Mouse (Mus musculus) myocyte (in vitro differentiated cells): Measurements from ENCODE around the gene Fam167b. TPM values are rescaled to one million over a fixed set of nuclear protein-coding genes. Genes with fewer than 3 reads are reported as not detected.
"Not testable (repeated sequence)": the region's sequence is repeated elsewhere in the genome, so short reads cannot be mapped to it uniquely, and the experiment has no call there.

Experiments
- H3K27me3 ChIP-seq: one replicate; pipeline ENCODE4 v1.6.1; 2011; ENCODE audit not compliant: control insufficient read depth, insufficient read depth, insufficient read length
- H3K36me3 ChIP-seq: one replicate; pipeline ENCODE4 v1.6.1; 2011; ENCODE audit not compliant: control insufficient read depth, insufficient read depth
- H3K4me2 ChIP-seq: one replicate; pipeline ENCODE4 v1.6.1; 2011; ENCODE audit warnings: low read depth, control low read depth
- H3K4me3 ChIP-seq: one replicate; pipeline ENCODE4 v1.5.1; 2011; ENCODE audit warnings: mild to moderate bottlenecking, control low read depth, moderate library complexity
- H3K79me2 ChIP-seq: one replicate; pipeline ENCODE4 v1.6.1; 2011; ENCODE audit not compliant: control insufficient read depth, insufficient read depth
- H3ac ChIP-seq: one replicate; pipeline ENCODE4 v1.6.1; 2011; ENCODE audit not compliant: control insufficient read depth, insufficient read length
- CEBPB ChIP-seq: IDR thresholded peaks from 2 replicates; pipeline ENCODE4 v1.6.1; 2011; ENCODE audit warnings: mild to moderate bottlenecking, moderate library complexity; ENCODE audit not compliant: poor library complexity, insufficient read depth, severe bottlenecking
- E2F4 ChIP-seq: IDR thresholded peaks from one replicate; pipeline ENCODE4 v1.6.1; 2011; ENCODE audit warnings: mild to moderate bottlenecking, control low read depth, moderate library complexity; ENCODE audit not compliant: insufficient read depth
- MAX ChIP-seq: IDR thresholded peaks from one replicate; pipeline ENCODE4 v1.6.1; 2011; ENCODE audit warnings: low read depth, mild to moderate bottlenecking, control low read depth
- MYOD1 ChIP-seq, 3 experiments: IDR thresholded peaks; one replicate each; pipeline ENCODE4 v1.6.1; 2011; ENCODE audit warnings: control low read depth in 2 of 3, low read depth in 2 of 3, mild to moderate bottlenecking in 2 of 3, moderate library complexity in 1 of 3; ENCODE audit not compliant: insufficient read length in 2 of 3, control insufficient read depth in 1 of 3
- MYOG ChIP-seq, 3 experiments: IDR thresholded peaks; one replicate each; pipeline ENCODE4 v1.6.1; 2011; ENCODE audit warnings: control low read depth in 2 of 3, low read depth in 2 of 3, mild to moderate bottlenecking in 2 of 3; ENCODE audit not compliant: insufficient read length in 2 of 3, control insufficient read depth in 1 of 3, insufficient read depth in 1 of 3
- POLR2A ChIP-seq: IDR thresholded peaks from one replicate; pipeline ENCODE4 v1.6.1; 2011; ENCODE audit warnings: low read depth, mild to moderate bottlenecking, control low read depth, moderate library complexity; ENCODE audit not compliant: insufficient read length
- POLR2AphosphoS2 ChIP-seq: IDR thresholded peaks from one replicate; pipeline ENCODE4 v1.6.1; 2011; ENCODE audit warnings: low read depth, control low read depth; ENCODE audit not compliant: insufficient read length
- REST ChIP-seq: IDR thresholded peaks from one replicate; pipeline ENCODE4 v1.6.1; 2011; ENCODE audit warnings: mild to moderate bottlenecking, control low read depth, moderate library complexity; ENCODE audit not compliant: insufficient read depth, insufficient read length
- SRF ChIP-seq: IDR thresholded peaks from one replicate; pipeline ENCODE4 v1.6.1; 2011; ENCODE audit warnings: low read depth; ENCODE audit not compliant: control insufficient read depth, insufficient read length
- TCF12 ChIP-seq: IDR thresholded peaks from one replicate; pipeline ENCODE4 v1.6.1; 2011; ENCODE audit warnings: mild to moderate bottlenecking, control low read depth; ENCODE audit not compliant: poor library complexity, insufficient read depth, severe bottlenecking
- TCF3 ChIP-seq: IDR thresholded peaks from one replicate; pipeline ENCODE4 v1.6.1; 2011; ENCODE audit warnings: low read depth, control low read depth; ENCODE audit not compliant: insufficient read length
- USF1 ChIP-seq: IDR thresholded peaks from one replicate; pipeline ENCODE4 v1.6.1; 2011; ENCODE audit warnings: low read depth, mild to moderate bottlenecking, control low read depth, moderate library complexity
- polyA plus RNA-seq: library from polyadenylated mRNA; unstranded; fragments of >200 nt; fragmentation: generic; extraction: Trizol; gene quantifications from one replicate; pipeline ENCODE4 v1.2.1, GENCODE M21; 2012; ENCODE audit warnings: missing spikeins

The Fam167b gene
- polyA plus RNA-seq, 1 experiment, result 0.10 TPM

DNA sequence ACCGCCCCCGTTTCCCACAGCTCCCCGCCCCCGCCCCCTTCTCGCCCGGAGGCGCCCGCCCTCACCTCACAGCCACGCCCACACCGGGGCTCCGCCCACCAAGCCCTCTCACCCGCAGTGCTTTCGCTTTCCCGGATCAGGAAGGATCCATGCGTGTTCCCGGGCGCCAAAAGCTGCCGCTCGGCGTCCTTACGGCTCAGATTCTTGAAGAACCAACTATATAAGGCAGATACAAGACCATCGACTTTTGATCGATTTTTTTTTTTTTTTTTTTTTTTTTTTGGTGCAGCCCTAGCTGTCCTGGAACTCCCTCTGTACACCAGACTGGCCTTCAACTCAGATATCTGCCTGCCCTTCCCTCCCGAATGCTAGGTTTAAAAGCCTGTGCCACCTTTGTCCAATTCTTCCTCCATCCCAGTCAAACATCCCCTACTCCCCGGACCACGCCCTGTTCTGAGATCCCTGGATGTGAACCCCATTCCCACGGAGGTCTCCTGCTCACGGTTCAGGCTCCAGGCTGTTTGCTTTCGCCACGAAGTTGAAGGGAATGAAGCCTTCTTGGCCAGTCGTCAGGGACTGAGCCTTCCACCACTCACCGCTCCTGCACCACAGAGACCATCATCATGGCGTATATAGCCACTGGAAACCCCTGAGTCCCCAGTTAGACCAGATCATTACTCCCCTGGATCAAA, 21.7 kb downstream of the Fam167b start:
- Histone ChIP-seq H3K4me3 (peak overlapping the region; percentile 50), H3K27me3 (no peaks in the 10 kb centered on the region), H3K36me3 (no peaks in the 10 kb centered on the region), H3ac (no peak overlapping the region), H3K4me2 (peak overlapping the region; percentile 87), H3K79me2 (no peaks in the 10 kb centered on the region)
- TF ChIP-seq TCF12, result no peak
- peak; percentile 81 for TF ChIP-seq POLR2A
- TF ChIP-seq POLR2AphosphoS2, result peak; percentile 83

DNA sequence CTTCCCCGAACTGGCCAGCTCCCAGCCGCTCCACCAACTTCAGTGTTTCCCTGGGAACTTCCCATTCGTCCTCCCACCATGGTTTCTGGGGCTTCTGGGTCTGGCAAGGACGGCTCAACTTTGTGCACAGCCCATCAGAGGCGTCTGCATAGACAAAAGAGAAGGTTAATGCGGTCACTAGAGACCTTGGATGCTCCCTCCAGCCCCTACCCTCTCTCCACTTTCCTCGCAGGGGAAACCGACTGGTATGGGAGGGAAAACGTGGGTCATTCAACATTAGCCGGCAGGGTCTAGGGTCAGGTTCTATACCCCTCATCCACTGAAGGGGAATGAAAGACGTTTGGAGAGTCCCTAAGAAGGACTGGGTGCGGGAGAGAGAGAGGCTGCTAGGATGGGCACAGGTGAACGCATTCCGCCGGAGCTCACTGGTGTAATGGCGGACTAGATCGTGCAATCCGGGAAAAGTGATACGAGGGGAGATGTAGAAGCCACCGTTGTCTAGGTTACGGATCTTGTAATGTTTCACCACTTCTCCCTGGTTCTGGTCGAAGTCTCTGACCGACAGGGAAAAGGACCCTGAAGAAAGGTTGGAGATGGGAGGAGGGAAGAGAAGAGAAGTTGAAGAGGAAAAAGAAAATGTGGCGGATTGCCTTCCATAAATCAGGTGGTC, 22.4 kb downstream of the Fam167b start:
- H3K27me3 ChIP-seq, result no peaks in the 10 kb centered on the region
- H3K4me3 ChIP-seq, result peak overlapping the region; percentile 50
- TF ChIP-seq CEBPB (0 out of 2 replicates have a peak, but pooled peaks have one; percentile 22), MAX (no peak)
- H3ac ChIP-seq, result no peak overlapping the region
- no peaks in the 10 kb centered on the region for H3K36me3 ChIP-seq
- H3K4me2 ChIP-seq, result peak overlapping the region; percentile 87
- H3K79me2 ChIP-seq, result no peaks in the 10 kb centered on the region

- H3ac ChIP-seq, result no peak overlapping the region
- H3K4me2 ChIP-seq, result peak overlapping the region; percentile 87
- H3K79me2 ChIP-seq, result no peaks in the 10 kb centered on the region
- H3K27me3 ChIP-seq, result no peaks in the 10 kb centered on the region
- H3K4me3 ChIP-seq, result peak overlapping the region; percentile 50
- TF ChIP-seq TCF12 (no peak), POLR2AphosphoS2 (no peak), MYOD1 (IDR thresholded peaks at IDR 0.05; ENCODE audit: control insufficient read depth in 1 of 3, insufficient read length in 2 of 3, low read depth in 2 of 3) (no peak), POLR2A (no peak), MYOG (IDR thresholded peaks at IDR 0.05; ENCODE audit: control insufficient read depth in 1 of 3, insufficient read depth in 1 of 3, insufficient read length in 2 of 3, low read depth in 2 of 3) (no peak), CEBPB (no peak), REST (no peak), E2F4 (no peak), SRF (no peak), USF1 (no peak), MAX (no peak), TCF3 (no peak)
- no peaks in the 10 kb centered on the region for H3K36me3 ChIP-seq
These were observed 22.9 kb downstream of the Fam167b start for GRCm38 (mm10) chr4:129555421-129555861.

DNA sequence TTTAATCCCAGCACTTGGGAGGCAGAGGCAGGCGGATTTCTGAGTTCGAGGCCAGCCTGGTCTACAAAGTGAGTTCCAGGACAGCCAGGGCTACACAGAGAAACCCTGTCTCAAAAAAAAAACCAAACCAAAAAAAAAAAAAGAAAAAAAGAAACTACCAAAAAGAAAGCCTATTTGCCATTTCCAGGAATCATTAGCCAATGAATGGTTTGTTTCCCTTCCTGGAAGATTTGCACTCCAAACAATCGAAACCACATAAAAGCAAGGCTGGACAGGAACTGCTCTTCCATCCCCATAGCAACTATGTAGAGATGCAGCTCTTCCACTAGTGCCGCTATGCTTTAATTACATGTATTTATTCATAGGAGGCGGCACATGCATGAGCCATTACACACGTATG, 23.8 kb downstream of the Fam167b start:
- H3K4me3 ChIP-seq, H3K36me3 ChIP-seq, H3K4me2 ChIP-seq, H3ac ChIP-seq, H3K27me3 ChIP-seq, H3K79me2 ChIP-seq: not testable (repeated sequence)

DNA sequence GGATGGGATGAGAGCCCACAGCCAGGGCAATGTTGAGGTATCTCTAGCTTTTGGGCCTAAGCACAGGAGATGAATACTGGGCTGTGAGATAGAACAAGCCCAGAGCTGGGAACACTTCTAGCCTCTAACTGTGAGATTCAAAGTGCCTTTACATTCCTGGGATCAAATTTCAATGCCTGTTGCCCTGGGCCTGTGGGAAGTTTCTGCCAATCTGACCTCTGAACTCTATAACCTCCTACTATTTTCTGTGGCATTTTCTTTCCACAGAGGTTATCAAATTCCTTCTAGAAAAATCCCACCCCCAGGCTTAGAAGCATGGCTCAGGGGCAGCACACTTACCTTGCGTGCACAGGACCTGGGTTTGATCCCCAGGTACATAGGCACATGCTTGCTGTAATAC, 28.1 kb downstream of the Fam167b start:
- H3K4me2 ChIP-seq, result no peak overlapping the region
- no peaks in the 10 kb centered on the region for H3K27me3 ChIP-seq
- no peak overlapping the region for H3K4me3 ChIP-seq
- H3K79me2 ChIP-seq, result no peaks in the 10 kb centered on the region
- TF ChIP-seq MAX (no peak), POLR2A (no peak), MYOD1 (IDR thresholded peaks at IDR 0.05; ENCODE audit: control insufficient read depth in 1 of 3, insufficient read length in 2 of 3, low read depth in 2 of 3) (no peak), POLR2AphosphoS2 (no peak), MYOG (IDR thresholded peaks at IDR 0.05; ENCODE audit: control insufficient read depth in 1 of 3, insufficient read depth in 1 of 3, insufficient read length in 2 of 3, low read depth in 2 of 3) (no peak), REST (no peak)
- no peak overlapping the region for H3ac ChIP-seq
- no peaks in the 10 kb centered on the region for H3K36me3 ChIP-seq
